8 mouse cellular contexts compared by ENCODE assay signal in the genomic region with DNA sequence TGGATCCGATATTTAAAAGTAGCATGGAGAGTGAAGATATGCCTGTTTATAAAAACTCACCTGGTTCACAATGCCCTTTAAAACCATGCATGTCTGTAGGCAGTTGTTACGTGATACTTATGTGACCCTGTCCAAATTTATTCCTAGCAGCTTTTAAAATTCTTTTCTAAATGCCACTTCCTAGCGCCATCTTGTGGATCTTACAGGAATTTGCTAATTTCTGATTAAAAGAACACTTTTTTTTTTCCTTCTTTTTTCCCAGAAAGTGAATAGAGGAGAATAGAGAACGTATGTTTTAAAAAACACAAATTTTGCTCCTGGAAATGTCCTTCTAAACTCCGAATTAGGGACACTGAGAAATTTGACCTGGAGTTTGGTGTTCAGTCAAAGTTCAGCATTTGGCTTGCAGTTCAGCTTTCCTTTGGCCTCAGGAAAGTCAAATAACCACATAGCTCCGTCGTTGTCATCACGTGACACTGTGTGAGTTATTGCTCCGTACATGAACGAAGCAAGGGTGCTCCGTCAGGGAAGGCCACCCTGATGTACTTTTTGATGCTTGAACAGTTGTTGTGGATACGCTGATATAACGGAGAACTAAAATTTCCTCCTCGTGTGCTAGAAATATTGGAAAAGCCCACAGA. TPM values are rescaled to one million over a fixed set of nuclear protein-coding genes. Genes with fewer than 3 reads are reported as not detected.
A peak's percentile ranks its signal among the peaks of the same experiment; 100 is the strongest.
DNase-seq lines count a peak whose midpoint lies in the region; ATAC-seq and TF ChIP-seq lines count a peak whose summit lies in the region.

No protein-coding gene starts in this region.

- peak; percentile 75 for TF ChIP-seq CTCF in left cerebral cortex, adult 2 months (IDR thresholded peaks at IDR 0.05)

- no peak overlapping the region for H3K4me3 ChIP-seq in left cerebral cortex, adult 2 months

- no peak for ATAC-seq in CD4-positive, CD25-positive, alpha-beta regulatory T cell, adult 4 months

- H3K27ac ChIP-seq in left cerebral cortex, adult 2 months = no peak overlapping the region

- peak; percentile 5 for DNase-seq in CD4-positive, CD25-positive, alpha-beta regulatory T cell, adult 2 months (ENCODE audit: low read depth, low spot score)
- no peak for DNase-seq in left cerebral cortex, adult 2 months (ENCODE audit: extremely low spot score in 1 of 2, low spot score in 2 of 2)
- no peak for DNase-seq in left cerebral cortex, adult 8-10 months (ENCODE audit: low spot score in 2 of 2)
- DNase-seq in ZHBTc4 (ENCODE audit: low read depth, low spot score) = peak; percentile 29
- DNase-seq in mesoderm, embryonic 11.5 days (ENCODE audit: low read depth, low spot score) = peak; percentile 40
- no peak for DNase-seq in heart, adult 9 months (ENCODE audit: low spot score in 2 of 2)
- no peak for DNase-seq in gastrocnemius, postnatal 10 days

- intact Hi-C loops in left cerebral cortex, adult 2 months (cut with DNase I) = loop anchor here (2.0 to 5.0 kb wide), 2 partner anchors 357 to 1452 kb away; no protein-coding TSS in a partner anchor

RNA-seq across cellular contexts. Expression of a gene that starts 38.1 kb away (rescaled TPM):
- polyA plus RNA-seq in CD4-positive, CD25-positive, alpha-beta regulatory T cell, adult 4 months (2017; shearing (Covaris generic)) = 1 to 10 TPM in 1 of 2 experiments, under 1 TPM in 1; 0.91 to 2.4 TPM
- 10 to 100 TPM; 21.3 to 21.8 TPM for total RNA-seq in left cerebral cortex, adult 2 months (2021)
- 10 to 100 TPM; 19.9 to 23.6 (median 21.9) TPM for total RNA-seq in left cerebral cortex, adult 8-10 months (2022)
- total RNA-seq in gastrocnemius, postnatal 10 days (2021) = 1 to 10 TPM; 2.1 to 4.5 TPM

Comparison
In these comparisons a context has a peak if more than half of its experiments do, and no peak if none do; other contexts are left out.
1. DNase-seq: peak in CD4-positive, CD25-positive, alpha-beta regulatory T cell, adult 2 months (single experiment), ZHBTc4 (single experiment) and mesoderm, embryonic 11.5 days (single experiment); none in left cerebral cortex, adult 2 months (0 of 2), left cerebral cortex, adult 8-10 months (0 of 2), heart, adult 9 months (0 of 2) and gastrocnemius, postnatal 10 days (single experiment).